Mouse (Mus musculus): ENCODE measurements around the gene Vamp8. TPM values are rescaled to one million over a fixed set of nuclear protein-coding genes. Genes with fewer than 3 reads are reported as not detected.

The Vamp8 gene
- polyA plus RNA-seq, 1 experiment from 2014 or later, result 157 TPM

- Histone ChIP-seq H3K4me1 (ENCODE audit: control insufficient read depth in 2 of 2, insufficient read depth in 2 of 2, low read length in 2 of 2) (peaks cover 23 to 28% of the 10 kb centered on the region in 2 experiments), H3K4me2 (ENCODE audit: low read length) (0 out of 2 replicates have a peak overlapping the region, but pooled peaks have one; percentile 7), H3K27me3 (ENCODE audit: control insufficient read depth, insufficient read depth, low read length) (no peaks in the 10 kb centered on the region), H3K4me3 (ENCODE audit: control insufficient read depth in 1 of 2, insufficient read depth in 1 of 2, low read depth in 1 of 2, low read length in 2 of 2) (no peak overlapping the region), H3K27ac (replicated peaks in 1 of 2; ENCODE audit: control insufficient read depth in 1 of 2, insufficient read depth in 1 of 2, low read depth in 2 of 2, low read length in 2 of 2) (peak overlapping the region; percentile 79 to 82), H3K9ac (ENCODE audit: low read length) (peak overlapping the region; percentile 26; the same call in 1 of the 2 replicates), H3K36me3 (ENCODE audit: control insufficient read depth, insufficient read depth, low read length) (peaks cover 10% of the 10 kb centered on the region), H3K9me3 (ENCODE audit: control insufficient read depth, low read length) (no peaks in the 10 kb centered on the region)
- WGBS, result 23% methylated on average over 1 of the region's 1 CpGs
- ATAC-seq (ENCODE audit: insufficient number of reproducible peaks, insufficient read depth, low FRiP score, low read depth), result no peak
Observed at GRCm38 (mm10) chr6:72371571-72371970, 18.9 kb downstream of the Vamp8 start.

- H3K4me3 ChIP-seq (ENCODE audit: control insufficient read depth in 1 of 2, insufficient read depth in 1 of 2, low read depth in 1 of 2, low read length in 2 of 2), result no peak overlapping the region
- 0 out of 2 replicates have a peak overlapping the region, but pooled peaks have one; percentile 7 for H3K4me2 ChIP-seq (ENCODE audit: low read length)
- H3K27ac ChIP-seq (replicated peaks in 1 of 2; ENCODE audit: control insufficient read depth in 1 of 2, insufficient read depth in 1 of 2, low read depth in 2 of 2, low read length in 2 of 2), result peak overlapping the region; percentile 79 to 82
- peak overlapping the region; percentile 26 for H3K9ac ChIP-seq (ENCODE audit: low read length)
- H3K36me3 ChIP-seq (ENCODE audit: control insufficient read depth, insufficient read depth, low read length), result peaks cover 10% of the 10 kb centered on the region
- WGBS, result 27% methylated on average over 5 of the region's 5 CpGs
- H3K9me3 ChIP-seq (ENCODE audit: control insufficient read depth, low read length), result no peaks in the 10 kb centered on the region
- no peaks in the 10 kb centered on the region for H3K27me3 ChIP-seq (ENCODE audit: control insufficient read depth, insufficient read depth, low read length)
- 0 out of 2 replicates have a peak, but pooled peaks have one; percentile 13 for ATAC-seq (ENCODE audit: insufficient number of reproducible peaks, insufficient read depth, low FRiP score, low read depth)
- peaks cover 23 to 28% of the 10 kb centered on the region in 2 experiments for H3K4me1 ChIP-seq (ENCODE audit: control insufficient read depth in 2 of 2, insufficient read depth in 2 of 2, low read length in 2 of 2)
Observed at GRCm38 (mm10) chr6:72371147-72371546, 19.4 kb downstream of the Vamp8 start.

- Histone ChIP-seq H3K27ac (replicated peaks in 1 of 2; ENCODE audit: control insufficient read depth in 1 of 2, insufficient read depth in 1 of 2, low read depth in 2 of 2, low read length in 2 of 2) (peak overlapping the region; percentile 31 to 82; a peak in 2 of 4 replicates), H3K36me3 (ENCODE audit: control insufficient read depth, insufficient read depth, low read length) (peaks cover 10% of the 10 kb centered on the region), H3K27me3 (ENCODE audit: control insufficient read depth, insufficient read depth, low read length) (no peaks in the 10 kb centered on the region), H3K4me3 (ENCODE audit: control insufficient read depth in 1 of 2, insufficient read depth in 1 of 2, low read depth in 1 of 2, low read length in 2 of 2) (no peak overlapping the region), H3K4me2 (ENCODE audit: low read length) (no peak overlapping the region), H3K9me3 (ENCODE audit: control insufficient read depth, low read length) (no peaks in the 10 kb centered on the region), H3K4me1 (ENCODE audit: control insufficient read depth in 2 of 2, insufficient read depth in 2 of 2, low read length in 2 of 2) (peaks cover 23 to 28% of the 10 kb centered on the region in 2 experiments), H3K9ac (ENCODE audit: low read length) (no peak overlapping the region)
- ATAC-seq (ENCODE audit: insufficient number of reproducible peaks, insufficient read depth, low FRiP score, low read depth), result no peak
- WGBS, result 74% methylated on average over 12 of the region's 12 CpGs
Observed at GRCm38 (mm10) chr6:72370091-72370490, 20.4 kb downstream of the Vamp8 start.

- H3K27ac ChIP-seq (replicated peaks in 1 of 2; ENCODE audit: control insufficient read depth in 1 of 2, insufficient read depth in 1 of 2, low read depth in 2 of 2, low read length in 2 of 2), result peak overlapping the region in 1 of 2 experiments; percentile 82; a peak in 1 of 4 replicates
- WGBS, result 68% methylated on average over 4 of the region's 4 CpGs
- no peak overlapping the region for H3K4me2 ChIP-seq (ENCODE audit: low read length)
- no peaks in the 10 kb centered on the region for H3K9me3 ChIP-seq (ENCODE audit: control insufficient read depth, low read length)
- H3K36me3 ChIP-seq (ENCODE audit: control insufficient read depth, insufficient read depth, low read length), result peaks cover 10% of the 10 kb centered on the region
- H3K27me3 ChIP-seq (ENCODE audit: control insufficient read depth, insufficient read depth, low read length), result no peaks in the 10 kb centered on the region
- H3K4me3 ChIP-seq (ENCODE audit: control insufficient read depth in 1 of 2, insufficient read depth in 1 of 2, low read depth in 1 of 2, low read length in 2 of 2), result no peak overlapping the region
- H3K4me1 ChIP-seq (ENCODE audit: control insufficient read depth in 2 of 2, insufficient read depth in 2 of 2, low read length in 2 of 2), result peaks cover 23 to 28% of the 10 kb centered on the region in 2 experiments
- no peak for ATAC-seq (ENCODE audit: insufficient number of reproducible peaks, insufficient read depth, low FRiP score, low read depth)
- H3K9ac ChIP-seq (ENCODE audit: low read length), result no peak overlapping the region
Observed at GRCm38 (mm10) chr6:72369557-72369956, 20.9 kb downstream of the Vamp8 start.

- Histone ChIP-seq H3K9ac (ENCODE audit: low read length) (no peak overlapping the region), H3K4me2 (ENCODE audit: low read length) (no peak overlapping the region), H3K27me3 (ENCODE audit: control insufficient read depth, insufficient read depth, low read length) (no peaks in the 10 kb centered on the region), H3K4me1 (ENCODE audit: control insufficient read depth in 2 of 2, insufficient read depth in 2 of 2, low read length in 2 of 2) (peaks cover 15 to 17% of the 10 kb centered on the region in 2 experiments), H3K36me3 (ENCODE audit: control insufficient read depth, insufficient read depth, low read length) (peaks cover 10% of the 10 kb centered on the region), H3K4me3 (ENCODE audit: control insufficient read depth in 1 of 2, insufficient read depth in 1 of 2, low read depth in 1 of 2, low read length in 2 of 2) (no peak overlapping the region), H3K9me3 (ENCODE audit: control insufficient read depth, low read length) (no peaks in the 10 kb centered on the region), H3K27ac (replicated peaks in 1 of 2; ENCODE audit: control insufficient read depth in 1 of 2, insufficient read depth in 1 of 2, low read depth in 2 of 2, low read length in 2 of 2) (no peak overlapping the region)
- ATAC-seq (ENCODE audit: insufficient number of reproducible peaks, insufficient read depth, low FRiP score, low read depth), result no peak
- 80% methylated on average over 4 of the region's 4 CpGs for WGBS
Observed at GRCm38 (mm10) chr6:72367460-72367974, 23.0 kb downstream of the Vamp8 start.

- Histone ChIP-seq H3K27ac (replicated peaks in 1 of 2; ENCODE audit: control insufficient read depth in 1 of 2, insufficient read depth in 1 of 2, low read depth in 2 of 2, low read length in 2 of 2) (no peak within 1 kb of the TSS), H3K4me3 (ENCODE audit: control insufficient read depth in 1 of 2, insufficient read depth in 1 of 2, low read depth in 1 of 2, low read length in 2 of 2) (no peak within 1 kb of the TSS)
- WGBS, result 73% methylated on average over 4 of the region's 4 CpGs
Observed at GRCm38 (mm10) chr6:72366844-72367443, 23.6 kb downstream of the Vamp8 start, which contains the start of gene Rnf181. Gene Rnf181, minus strand, starts transcription at chr6:72366956.

GRCm38 (mm10) chr6:72366304-72366703 is 24.2 kb downstream of the Vamp8 start:
- H3K4me2 ChIP-seq (ENCODE audit: low read length), result no peak overlapping the region
- H3K4me1 ChIP-seq (ENCODE audit: control insufficient read depth in 2 of 2, insufficient read depth in 2 of 2, low read length in 2 of 2), result peaks cover 15 to 17% of the 10 kb centered on the region in 2 experiments
- WGBS, result 61% methylated on average over 3 of the region's 3 CpGs
- H3K9ac ChIP-seq (ENCODE audit: low read length), result no peak overlapping the region
- H3K9me3 ChIP-seq (ENCODE audit: control insufficient read depth, low read length), result no peaks in the 10 kb centered on the region
- H3K36me3 ChIP-seq (ENCODE audit: control insufficient read depth, insufficient read depth, low read length), result peaks cover 10% of the 10 kb centered on the region
- H3K4me3 ChIP-seq (ENCODE audit: control insufficient read depth in 1 of 2, insufficient read depth in 1 of 2, low read depth in 1 of 2, low read length in 2 of 2), result no peak overlapping the region
- H3K27ac ChIP-seq (replicated peaks in 1 of 2; ENCODE audit: control insufficient read depth in 1 of 2, insufficient read depth in 1 of 2, low read depth in 2 of 2, low read length in 2 of 2), result no peak overlapping the region
- no peaks in the 10 kb centered on the region for H3K27me3 ChIP-seq (ENCODE audit: control insufficient read depth, insufficient read depth, low read length)
- ATAC-seq (ENCODE audit: insufficient number of reproducible peaks, insufficient read depth, low FRiP score, low read depth), result no peak

More at GRCm38 (mm10) chr6:72366844-72367443, 23.6 kb downstream of the Vamp8 start, which contains the start of gene Rnf181:
- Histone ChIP-seq H3K9ac (ENCODE audit: low read length) (no peak within 1 kb of the TSS), H3K4me1 (ENCODE audit: control insufficient read depth in 2 of 2, insufficient read depth in 2 of 2, low read length in 2 of 2) (peaks cover 15 to 17% of the 10 kb centered on the region in 2 experiments), H3K27me3 (ENCODE audit: control insufficient read depth, insufficient read depth, low read length) (no peaks in the 10 kb centered on the region), H3K4me2 (ENCODE audit: low read length) (no peak within 1 kb of the TSS), H3K9me3 (ENCODE audit: control insufficient read depth, low read length) (no peaks in the 10 kb centered on the region), H3K36me3 (ENCODE audit: control insufficient read depth, insufficient read depth, low read length) (peaks cover 10% of the 10 kb centered on the region)
- no peak for ATAC-seq (ENCODE audit: insufficient number of reproducible peaks, insufficient read depth, low FRiP score, low read depth)
